Mouse (Mus musculus) forebrain, embryonic 14.5 days (tissue): Measurements from ENCODE around the gene Fcho1. TPM values are rescaled to one million over a fixed set of nuclear protein-coding genes. Genes with fewer than 3 reads are reported as not detected.

Experiments
- ATAC-seq: fragments of 200-750 bp; cut with Nextera tagmentation; 2 replicates; pipeline ENCODE4 v1.8.0; 2017; ENCODE audit warnings: mild to moderate bottlenecking, moderate library complexity
- DNase-seq: peaks from one replicate; pipeline ENCODE4 v3.0.0-alpha.2; 2015; ENCODE audit warnings: low spot score
- H3K27ac ChIP-seq: fragments of 300-500 bp; sonication (generic); 2 replicates; pipeline ENCODE4 v1.5.1; 2014; ENCODE audit warnings: low read depth, mild to moderate bottlenecking, control low read depth, low read length, moderate library complexity
- H3K27me3 ChIP-seq: fragments of 300-500 bp; sonication (generic); replicated peaks from 2 replicates; pipeline ENCODE4 v1.6.1; 2014; ENCODE audit warnings: low read length, control low read depth, mixed read lengths; ENCODE audit not compliant: control insufficient read depth, insufficient read depth
- H3K36me3 ChIP-seq: fragments of 300-500 bp; sonication (generic); 2 replicates; pipeline ENCODE4 v1.6.1; 2014; ENCODE audit warnings: low read length, control low read depth; ENCODE audit not compliant: control insufficient read depth, insufficient read depth
- H3K4me1 ChIP-seq: fragments of 300-500 bp; sonication (generic); 2 replicates; pipeline ENCODE4 v1.6.1; 2014; ENCODE audit warnings: antibody characterized with exemption, low read length, control low read depth; ENCODE audit not compliant: control insufficient read depth, insufficient read depth
- H3K4me2 ChIP-seq: fragments of 300-500 bp; sonication (generic); 2 replicates; pipeline ENCODE4 v1.6.1; 2014; ENCODE audit warnings: mild to moderate bottlenecking, control low read depth, low read length
- H3K4me3 ChIP-seq: fragments of 300-500 bp; sonication (generic); 2 replicates; pipeline ENCODE4 v1.5.1; 2014; ENCODE audit warnings: low read depth, low read length, control low read depth
- H3K9ac ChIP-seq: fragments of 300-500 bp; sonication (generic); 2 replicates; pipeline ENCODE4 v1.6.1; 2014; ENCODE audit warnings: mild to moderate bottlenecking, low read length, control low read depth, moderate library complexity
- H3K9me3 ChIP-seq: fragments of 300-500 bp; sonication (generic); replicated peaks from 2 replicates; pipeline ENCODE4 v1.6.1; 2016; ENCODE audit warnings: low read length, control low read depth, mixed read lengths; ENCODE audit not compliant: control insufficient read depth
- WGBS: fragments of 180-500 bp; shearing (Covaris S2); extraction: QIAGEN DNeasy Blood & Tissue Kit; methylation state at CpG from one replicate; pipeline ENCODE4 v1.1.7; 2014; 5-methylcytosine and 5-hydroxymethylcytosine counted together
- polyA plus RNA-seq: library from polyadenylated mRNA; unstranded; fragments of >200 nt; fragmentation: Nextera tagmentation; extraction: Ambion mirVana; gene quantifications from 2 replicates; pipeline ENCODE4 v1.2.1, GENCODE M21; 2014

The Fcho1 gene
- polyA plus RNA-seq, 1 experiment from 2014 or later = 38.6 TPM

DNA sequence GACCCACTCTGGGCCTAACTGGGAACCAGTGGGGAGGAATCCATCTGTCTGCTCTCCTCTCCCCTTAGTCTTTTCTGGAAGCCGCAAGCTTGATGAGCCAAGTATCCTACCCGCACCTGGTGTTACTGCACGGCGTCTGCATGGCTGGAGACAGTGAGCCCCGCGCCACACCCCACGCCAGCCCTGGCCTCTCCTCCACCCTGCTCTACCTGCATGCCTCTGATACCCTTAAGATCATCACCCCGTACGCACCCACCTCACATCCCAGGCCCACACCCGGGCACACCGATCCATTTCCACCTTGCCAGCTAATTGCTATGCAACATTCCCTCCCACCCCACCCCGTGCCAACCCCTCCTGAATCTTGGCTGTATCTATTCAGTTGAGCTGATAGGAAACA lies 42.7 kb downstream of the Fcho1 start:
- no peak overlapping the region for H3K4me3 ChIP-seq
- 61% methylated on average over 12 of the region's 12 CpGs for WGBS
- H3K9ac ChIP-seq = no peak overlapping the region
- H3K36me3 ChIP-seq = no peaks in the 10 kb centered on the region
- peaks cover 100% of the 10 kb centered on the region for H3K27me3 ChIP-seq
- ATAC-seq (no peak), DNase-seq (no peak)
- no peak overlapping the region for H3K27ac ChIP-seq
- no peak overlapping the region for H3K4me2 ChIP-seq
- H3K9me3 ChIP-seq = no peaks in the 10 kb centered on the region
- H3K4me1 ChIP-seq = peaks cover 2% of the 10 kb centered on the region; the same call in 1 of the 2 replicates

DNA sequence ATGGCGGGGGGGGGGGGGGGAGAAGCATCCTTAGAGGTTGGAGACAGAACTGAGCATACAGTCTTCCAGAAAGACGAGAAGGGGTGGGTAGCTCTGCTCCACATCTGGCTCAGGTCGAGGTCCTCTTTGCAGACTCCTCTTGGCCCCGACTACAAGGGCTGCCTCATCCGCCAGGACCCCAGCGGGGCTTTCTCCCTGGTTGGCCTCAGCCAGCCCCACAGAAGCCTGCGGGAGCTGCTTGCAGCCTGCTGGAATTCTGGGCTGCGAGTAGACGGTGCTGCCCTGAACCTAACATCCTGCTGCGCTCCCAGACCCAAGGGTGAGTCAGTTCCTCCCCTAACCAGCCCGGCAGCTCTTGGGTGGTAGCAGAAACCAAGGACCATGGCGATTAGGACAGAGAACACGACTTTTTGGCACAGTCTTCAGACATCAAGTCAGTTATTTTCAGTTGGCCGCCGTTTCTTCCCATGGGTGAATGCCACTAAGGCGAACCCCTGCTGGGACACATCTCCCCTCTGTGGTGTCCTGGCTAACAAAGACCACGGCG lies 44.1 kb downstream of the Fcho1 start:
- no peak overlapping the region for H3K9ac ChIP-seq
- ATAC-seq (no peak), DNase-seq (no peak)
- H3K4me3 ChIP-seq = no peak overlapping the region
- H3K36me3 ChIP-seq = no peaks in the 10 kb centered on the region
- no peaks in the 10 kb centered on the region for H3K9me3 ChIP-seq
- 2% methylated on average over 18 of the region's 18 CpGs for WGBS
- no peak overlapping the region for H3K4me2 ChIP-seq
- H3K27ac ChIP-seq = no peak overlapping the region
- peaks cover 99% of the 10 kb centered on the region for H3K27me3 ChIP-seq
- peaks cover 2% of the 10 kb centered on the region; the same call in 1 of the 2 replicates for H3K4me1 ChIP-seq

DNA sequence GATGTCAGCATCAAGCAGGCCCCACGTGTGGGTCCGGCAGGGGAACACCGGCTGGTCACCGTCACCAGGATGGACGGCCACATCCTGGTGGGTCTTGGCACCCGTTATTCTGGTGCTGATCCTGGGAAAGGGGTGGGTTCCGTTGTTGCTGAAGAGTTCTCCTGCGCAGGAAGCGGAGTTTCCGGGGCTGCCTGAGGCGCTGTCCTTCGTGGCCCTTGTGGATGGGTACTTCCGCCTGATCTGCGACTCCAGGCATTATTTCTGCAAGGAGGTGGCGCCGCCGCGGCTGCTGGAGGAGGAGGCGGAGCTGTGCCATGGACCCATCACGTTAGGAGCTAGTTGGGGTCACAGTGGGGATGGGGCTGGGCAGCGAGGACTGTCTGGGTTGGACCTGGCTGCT lies 45.0 kb downstream of the Fcho1 start:
- 4% methylated on average over 21 of the region's 21 CpGs for WGBS
- Histone ChIP-seq H3K4me2 (no peak overlapping the region), H3K36me3 (no peaks in the 10 kb centered on the region), H3K27me3 (peaks cover 89% of the 10 kb centered on the region), H3K4me3 (no peak overlapping the region), H3K4me1 (no peaks in the 10 kb centered on the region), H3K27ac (no peak overlapping the region), H3K9ac (no peak overlapping the region), H3K9me3 (no peaks in the 10 kb centered on the region)
- DNase-seq (no peak), ATAC-seq (no peak)

DNA sequence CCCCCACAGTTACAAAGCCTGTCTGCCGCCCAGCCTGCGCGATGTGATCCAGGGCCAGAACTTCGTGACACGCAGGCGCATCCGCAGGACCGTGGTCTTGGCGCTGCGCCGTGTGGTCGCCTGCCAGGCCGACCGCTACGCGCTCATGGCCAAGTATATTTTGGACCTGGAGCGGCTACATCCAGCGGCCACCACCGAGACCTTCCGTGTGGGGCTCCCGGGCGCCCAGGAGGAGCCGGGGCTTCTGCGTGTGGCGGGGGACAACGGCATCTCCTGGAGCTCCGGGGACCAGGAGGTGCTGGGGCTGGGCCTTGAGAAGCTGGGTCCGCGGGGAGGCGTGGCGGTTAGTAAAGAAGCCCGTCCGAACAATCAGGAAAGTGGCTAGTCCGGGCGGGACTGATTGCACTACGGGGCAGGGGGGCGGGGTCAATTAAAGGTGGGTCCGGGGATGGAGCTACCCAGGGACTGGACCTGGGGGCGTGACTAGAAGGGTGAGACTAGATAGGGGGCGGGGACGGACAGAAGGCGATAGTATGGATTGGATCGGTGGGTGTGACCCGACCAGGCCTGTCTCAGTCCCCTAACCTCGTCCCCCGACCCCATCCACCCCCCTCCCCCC lies 45.9 kb downstream of the Fcho1 start:
- Histone ChIP-seq H3K27ac (no peak overlapping the region), H3K4me3 (peak overlapping the region; percentile 22), H3K36me3 (no peaks in the 10 kb centered on the region), H3K27me3 (peaks cover 81% of the 10 kb centered on the region), H3K4me1 (no peaks in the 10 kb centered on the region), H3K4me2 (peak overlapping the region; percentile 41), H3K9ac (peak overlapping the region; percentile 13; the same call in 1 of the 2 replicates), H3K9me3 (no peaks in the 10 kb centered on the region)
- DNase-seq (no peak), ATAC-seq (no peak)
- WGBS = 2% methylated on average over 45 of the region's 46 CpGs

DNA sequence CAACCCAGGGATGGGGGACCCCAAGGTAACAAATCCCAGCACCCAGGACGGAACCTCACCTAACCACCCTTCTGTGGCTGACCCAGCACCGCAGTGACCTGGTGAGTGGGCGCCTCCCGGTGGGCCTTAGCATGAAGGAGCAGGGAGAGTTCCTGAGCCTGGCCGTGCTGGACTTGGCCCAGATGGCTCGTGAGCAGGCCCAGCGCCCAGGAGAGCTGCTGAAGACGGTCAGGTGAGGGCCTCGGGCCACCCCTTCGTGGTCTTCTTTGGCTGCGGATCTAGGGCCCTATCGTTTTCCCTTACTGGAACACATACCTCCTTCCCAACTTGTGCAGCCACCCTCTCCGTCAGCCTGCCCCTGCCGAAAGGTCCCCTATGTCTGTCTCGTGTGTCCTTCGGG lies 46.4 kb downstream of the Fcho1 start:
- Histone ChIP-seq H3K4me1 (no peaks in the 10 kb centered on the region), H3K36me3 (no peaks in the 10 kb centered on the region), H3K4me2 (peak overlapping the region; percentile 41; the same call in 1 of the 2 replicates), H3K27ac (no peak overlapping the region), H3K9ac (no peak overlapping the region; the same call in 1 of the 2 replicates), H3K27me3 (peaks cover 76% of the 10 kb centered on the region), H3K9me3 (no peaks in the 10 kb centered on the region), H3K4me3 (peak overlapping the region; percentile 22)
- WGBS = 9% methylated on average over 16 of the region's 16 CpGs
- ATAC-seq (no peak), DNase-seq (no peak)

DNA sequence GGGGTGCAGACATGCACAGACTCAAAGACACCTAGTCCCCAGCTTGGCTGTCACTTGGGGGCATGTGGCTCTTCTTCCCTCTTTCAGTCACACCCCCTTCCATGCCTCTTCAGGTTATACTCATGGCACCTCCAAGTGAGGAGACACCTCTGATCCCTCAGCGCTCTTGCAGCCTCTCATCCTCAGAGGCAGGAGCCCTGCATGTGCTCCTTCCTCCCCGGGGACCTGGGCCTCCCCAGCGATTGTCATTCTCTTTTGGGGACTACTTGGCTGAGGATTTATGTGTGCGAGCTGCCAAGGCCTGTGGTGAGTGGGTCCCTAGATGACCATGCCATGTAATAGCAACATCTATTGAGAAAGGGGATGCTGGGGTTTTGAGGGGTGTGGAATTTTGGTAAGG lies 47.3 kb downstream of the Fcho1 start:
- Histone ChIP-seq H3K9me3 (no peaks in the 10 kb centered on the region), H3K27ac (no peak overlapping the region), H3K9ac (no peak overlapping the region), H3K4me2 (no peak overlapping the region), H3K36me3 (no peaks in the 10 kb centered on the region), H3K4me1 (no peaks in the 10 kb centered on the region), H3K4me3 (no peak overlapping the region), H3K27me3 (peaks cover 67% of the 10 kb centered on the region)
- no peak for DNase-seq
- no peak for ATAC-seq
- 65% methylated on average over 4 of the region's 4 CpGs for WGBS

DNA sequence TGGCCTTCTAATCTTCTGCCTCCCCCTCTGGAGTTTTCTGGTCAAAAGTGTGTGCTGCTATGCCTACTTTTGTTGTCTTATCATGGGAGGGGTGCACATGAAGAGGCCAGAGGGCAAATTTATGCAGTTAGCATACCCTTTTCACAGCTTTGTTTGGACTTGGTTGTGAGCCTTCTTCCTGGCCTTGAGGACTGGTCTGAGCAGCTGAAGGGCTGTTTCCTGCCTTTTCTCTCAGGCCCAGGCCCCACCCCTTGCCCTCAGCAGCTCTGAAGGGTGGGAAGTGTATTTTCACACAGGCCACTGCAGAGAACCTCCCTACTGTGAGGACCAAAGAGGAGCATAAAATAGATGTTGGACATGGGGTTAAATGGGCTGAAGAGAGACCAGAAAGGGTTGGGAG lies 48.0 kb downstream of the Fcho1 start:
- Histone ChIP-seq H3K9me3 (no peaks in the 10 kb centered on the region), H3K27ac (no peak overlapping the region), H3K36me3 (no peaks in the 10 kb centered on the region), H3K27me3 (peaks cover 60% of the 10 kb centered on the region), H3K9ac (no peak overlapping the region), H3K4me2 (no peak overlapping the region), H3K4me1 (no peaks in the 10 kb centered on the region), H3K4me3 (no peak overlapping the region)
- DNase-seq (no peak), ATAC-seq (no peak)

DNA sequence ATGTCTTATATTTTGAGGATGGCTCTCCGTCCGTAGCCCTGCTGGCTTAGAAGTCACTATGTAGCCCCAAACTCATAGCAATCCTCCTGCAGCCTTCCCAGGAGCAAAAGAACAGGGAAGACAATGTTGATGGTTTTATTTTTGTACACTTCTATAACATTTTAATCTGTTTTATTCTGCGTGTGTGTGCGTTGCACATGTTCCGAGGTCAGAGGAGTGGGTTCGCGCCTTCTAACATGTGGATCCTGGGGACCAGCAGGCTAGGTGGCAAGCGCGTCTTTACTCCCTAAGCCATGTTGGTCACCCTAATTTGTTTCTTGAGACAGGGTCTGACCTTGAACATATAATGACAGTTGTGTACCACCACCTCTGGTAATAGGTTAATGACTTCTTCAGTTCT lies 48.7 kb downstream of the Fcho1 start:
- Histone ChIP-seq H3K4me3 (peak overlapping the region; percentile 67), H3K36me3 (no peaks in the 10 kb centered on the region), H3K9me3 (no peaks in the 10 kb centered on the region), H3K4me2 (peak overlapping the region; percentile 89), H3K27ac (no peak overlapping the region), H3K4me1 (peaks cover 3% of the 10 kb centered on the region; the same call in 1 of the 2 replicates), H3K27me3 (peaks cover 53% of the 10 kb centered on the region), H3K9ac (no peak overlapping the region; the same call in 1 of the 2 replicates)
- 53% methylated on average over 9 of the region's 9 CpGs for WGBS
- DNase-seq (no peak), ATAC-seq (no peak)

DNA sequence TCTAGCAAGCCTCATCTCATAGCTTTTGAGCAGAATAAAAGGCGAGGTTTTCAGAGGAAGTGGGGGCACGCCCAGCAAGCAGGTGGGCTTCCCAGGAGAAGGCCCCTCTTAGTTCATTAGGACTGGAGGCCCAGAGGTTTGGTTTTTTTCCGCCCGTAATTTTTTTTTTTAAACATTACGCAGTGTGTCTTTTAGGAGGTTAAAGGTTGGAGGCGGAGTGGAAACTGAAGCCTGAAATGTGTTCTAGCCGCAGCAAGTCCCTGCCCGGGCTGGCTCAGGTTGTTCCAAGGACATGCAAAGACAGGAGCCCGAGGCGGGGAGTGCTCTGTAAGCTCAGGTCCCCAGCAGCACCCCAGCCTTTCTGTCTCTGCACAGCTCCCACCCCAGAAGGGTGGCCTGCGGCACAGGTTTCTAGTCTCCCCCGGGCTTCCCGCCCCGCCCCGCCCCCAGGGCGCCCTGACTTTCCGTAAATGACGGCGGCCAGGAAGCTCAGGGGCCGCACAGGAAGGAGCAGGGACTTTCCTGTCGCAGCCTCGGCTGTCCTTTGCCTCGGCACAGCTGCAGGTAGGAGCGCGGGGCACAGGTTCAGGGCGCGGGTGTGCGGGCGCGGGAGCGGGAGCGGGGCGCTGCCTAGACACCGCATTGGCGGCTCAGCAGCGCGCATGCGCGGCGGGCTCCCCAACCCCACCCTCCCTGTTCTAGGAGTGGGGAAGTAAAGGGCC lies 49.3 kb downstream of the Fcho1 start, which contains the start of gene Jak3:
Gene Jak3, plus strand, starts transcription at position 277 of the 722 bp plus-strand sequence.
- ATAC-seq (peak; percentile 70), DNase-seq (peak; percentile 79)
- H3K4me2 ChIP-seq = peak within 1 kb of the TSS; percentile 89
- no peaks in the 10 kb centered on the region for H3K9me3 ChIP-seq
- WGBS = 2% methylated on average over 37 of the region's 40 CpGs
- H3K27me3 ChIP-seq = peaks cover 47% of the 10 kb centered on the region
- H3K36me3 ChIP-seq = no peaks in the 10 kb centered on the region
- H3K4me1 ChIP-seq = peaks cover 3% of the 10 kb centered on the region; the same call in 1 of the 2 replicates
- H3K4me3 ChIP-seq = peak within 1 kb of the TSS; percentile 67
- H3K27ac ChIP-seq = no peak within 1 kb of the TSS
- H3K9ac ChIP-seq = peak within 1 kb of the TSS; percentile 82
